Mouse (Mus musculus) heart, embryonic 16.5 days (tissue): Measurements from ENCODE around the gene Eif2ak3. TPM values are rescaled to one million over a fixed set of nuclear protein-coding genes. Genes with fewer than 3 reads are reported as not detected.
A peak's percentile ranks its signal among the peaks of the same experiment; 100 is the strongest.

Source experiments
- ATAC-seq: fragments of 200-750 bp; cut with Nextera tagmentation; replicated peaks from 2 replicates; pipeline ENCODE4 v1.8.0; 2017; ENCODE audit warnings: moderate number of reproducible peaks; ENCODE audit not compliant: insufficient read depth, low FRiP score; ENCODE audit errors: extremely low read depth
- H3K27ac ChIP-seq: fragments of 300-500 bp; sonication (generic); 2 replicates; pipeline ENCODE4 v1.5.1; 2014; ENCODE audit warnings: mild to moderate bottlenecking, low read length, control low read depth, moderate library complexity
- H3K27me3 ChIP-seq: fragments of 300-500 bp; sonication (generic); 2 replicates; pipeline ENCODE4 v1.6.1; 2014; ENCODE audit warnings: low read length, mixed read lengths; ENCODE audit not compliant: control insufficient read depth, insufficient read depth
- H3K36me3 ChIP-seq: fragments of 300-500 bp; sonication (generic); 2 replicates; pipeline ENCODE4 v1.6.1; 2014; ENCODE audit not compliant: control insufficient read depth, insufficient read depth
- H3K4me1 ChIP-seq: fragments of 300-500 bp; sonication (generic); 2 replicates; pipeline ENCODE4 v1.6.1; 2014; ENCODE audit warnings: low read length, mixed read lengths; ENCODE audit not compliant: control insufficient read depth, insufficient read depth
- H3K4me2 ChIP-seq: fragments of 300-500 bp; sonication (generic); 2 replicates; pipeline ENCODE4 v1.6.1; 2014; ENCODE audit warnings: low read depth, mild to moderate bottlenecking, control low read depth, low read length
- H3K4me3 ChIP-seq: fragments of 300-500 bp; sonication (generic); 2 replicates; pipeline ENCODE4 v1.5.1; 2014; ENCODE audit warnings: mild to moderate bottlenecking, control low read depth, low read length
- H3K9ac ChIP-seq: fragments of 300-500 bp; sonication (generic); 2 replicates; pipeline ENCODE4 v1.6.1; 2014; ENCODE audit warnings: low read length, control low read depth
- H3K9me3 ChIP-seq: fragments of 300-500 bp; sonication (generic); replicated peaks from 2 replicates; pipeline ENCODE4 v1.6.1; 2016; ENCODE audit warnings: low read length; ENCODE audit not compliant: control insufficient read depth
- WGBS: fragments of 180-500 bp; shearing (Covaris S2); extraction: QIAGEN DNeasy Blood & Tissue Kit; methylation state at CpG from one replicate; pipeline ENCODE4 v1.1.7; 2014; 5-methylcytosine and 5-hydroxymethylcytosine counted together
- polyA plus RNA-seq: library from polyadenylated mRNA; unstranded; fragments of >200 nt; fragmentation: Nextera tagmentation; extraction: Ambion mirVana; gene quantifications from 2 replicates; pipeline ENCODE4 v1.2.1, GENCODE M21; 2015

Gene Eif2ak3
- polyA plus RNA-seq, 1 experiment from 2014 or later = 6.3 TPM

DNA sequence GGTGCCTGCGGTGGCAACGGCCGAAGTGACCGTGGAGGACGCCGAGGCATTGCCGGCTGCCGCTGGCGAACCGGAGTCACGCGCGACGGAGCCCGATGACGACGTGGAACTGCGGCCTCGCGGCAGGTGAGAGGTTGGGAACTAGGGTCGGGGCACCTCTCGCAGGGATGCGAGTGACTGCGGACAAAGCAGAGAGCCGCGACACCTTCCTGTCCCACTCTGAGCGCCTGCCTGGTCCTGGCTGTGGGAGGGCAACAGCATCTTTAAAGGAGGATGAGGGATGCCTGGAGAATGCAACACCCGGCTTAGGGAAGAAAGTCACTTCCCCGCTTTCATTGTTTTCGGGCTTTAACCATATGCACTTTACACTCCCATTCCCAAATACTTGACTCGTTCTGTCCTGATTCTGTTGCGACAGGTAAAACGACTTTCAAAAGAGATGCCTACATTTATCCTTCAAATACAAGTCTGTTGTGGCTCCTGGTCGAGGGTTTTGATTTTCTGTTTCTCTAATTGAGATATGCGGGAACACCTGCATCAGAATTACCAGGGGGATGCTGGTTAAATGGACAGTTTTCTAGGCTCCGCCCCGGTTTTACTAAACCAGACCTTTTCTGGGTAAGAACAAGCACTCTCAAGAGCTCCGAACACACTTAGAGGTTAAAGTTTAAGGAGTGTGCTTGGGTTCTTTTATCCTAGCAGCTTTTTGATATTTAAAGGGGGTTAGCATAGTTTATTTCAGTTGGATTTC lies 756 bp downstream of the Eif2ak3 start:
- no peaks in the 10 kb centered on the region for H3K27me3 ChIP-seq
- no peaks in the 10 kb centered on the region for H3K9me3 ChIP-seq
- no peaks in the 10 kb centered on the region for H3K36me3 ChIP-seq
- peak overlapping the region; percentile 95 for H3K9ac ChIP-seq
- ATAC-seq = no peak
- H3K4me2 ChIP-seq = peak overlapping the region; percentile 91
- WGBS = 2% methylated on average over 38 of the region's 38 CpGs
- peaks cover 20% of the 10 kb centered on the region for H3K4me1 ChIP-seq
- H3K4me3 ChIP-seq = peak overlapping the region; percentile 99
- H3K27ac ChIP-seq = peak overlapping the region; percentile 81

DNA sequence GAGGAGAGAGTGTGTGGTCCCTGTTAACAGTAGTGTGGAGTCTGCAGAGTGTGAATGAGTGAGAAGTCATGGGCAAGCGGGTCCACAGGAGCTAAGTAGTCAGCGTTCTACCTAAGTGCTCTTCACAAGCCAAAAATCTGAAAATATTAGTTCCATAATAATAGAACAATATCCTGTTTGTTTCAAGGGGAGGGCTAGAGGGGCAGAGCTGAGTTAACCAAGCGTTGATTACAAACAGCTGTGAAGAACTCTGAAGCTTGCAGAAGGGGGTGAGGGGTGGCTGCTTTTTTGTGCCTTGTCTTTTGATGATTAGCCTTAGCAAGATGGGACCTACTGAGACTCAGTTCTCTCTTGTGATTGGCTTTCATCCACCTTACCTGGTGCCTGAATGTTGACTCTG lies 3.1 kb downstream of the Eif2ak3 start:
- H3K36me3 ChIP-seq = no peaks in the 10 kb centered on the region
- no peaks in the 10 kb centered on the region for H3K27me3 ChIP-seq
- ATAC-seq = no peak
- H3K4me3 ChIP-seq = no peak overlapping the region
- H3K9ac ChIP-seq = no peak overlapping the region
- no peaks in the 10 kb centered on the region for H3K9me3 ChIP-seq
- no peak overlapping the region for H3K27ac ChIP-seq
- 52% methylated on average over 3 of the region's 3 CpGs for WGBS
- no peak overlapping the region for H3K4me2 ChIP-seq
- H3K4me1 ChIP-seq = peaks cover 20% of the 10 kb centered on the region

DNA sequence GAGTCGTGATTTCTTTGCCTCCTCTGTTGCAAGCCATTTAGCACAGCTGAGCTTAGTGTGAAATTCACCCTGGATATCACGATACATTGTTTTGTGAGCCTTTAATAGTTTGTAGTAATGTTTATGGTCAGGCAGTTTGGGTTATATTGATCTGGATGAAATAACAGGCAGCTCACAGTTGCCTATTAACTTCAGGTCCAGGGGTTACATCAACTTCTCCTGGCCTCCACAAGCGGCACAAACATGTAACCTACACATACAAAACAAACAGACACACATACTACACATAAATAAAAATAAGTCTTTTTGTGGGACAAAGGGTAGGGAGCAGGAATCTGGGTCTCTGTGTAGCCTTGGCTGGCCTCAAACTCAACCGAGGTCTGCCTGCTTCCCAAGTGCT lies 9.1 kb downstream of the Eif2ak3 start:
- H3K4me2 ChIP-seq = no peak overlapping the region
- H3K9ac ChIP-seq = no peak overlapping the region
- no peaks in the 10 kb centered on the region for H3K27me3 ChIP-seq
- ATAC-seq = no peak
- 76% methylated on average over 4 of the region's 4 CpGs for WGBS
- H3K4me1 ChIP-seq = peaks cover 4% of the 10 kb centered on the region; the same call in 1 of the 2 replicates
- H3K27ac ChIP-seq = no peak overlapping the region
- no peaks in the 10 kb centered on the region for H3K9me3 ChIP-seq
- 0 out of 2 replicates have a peak, but pooled peaks cover 1% of the 10 kb centered on the region for H3K36me3 ChIP-seq
- H3K4me3 ChIP-seq = no peak overlapping the region

DNA sequence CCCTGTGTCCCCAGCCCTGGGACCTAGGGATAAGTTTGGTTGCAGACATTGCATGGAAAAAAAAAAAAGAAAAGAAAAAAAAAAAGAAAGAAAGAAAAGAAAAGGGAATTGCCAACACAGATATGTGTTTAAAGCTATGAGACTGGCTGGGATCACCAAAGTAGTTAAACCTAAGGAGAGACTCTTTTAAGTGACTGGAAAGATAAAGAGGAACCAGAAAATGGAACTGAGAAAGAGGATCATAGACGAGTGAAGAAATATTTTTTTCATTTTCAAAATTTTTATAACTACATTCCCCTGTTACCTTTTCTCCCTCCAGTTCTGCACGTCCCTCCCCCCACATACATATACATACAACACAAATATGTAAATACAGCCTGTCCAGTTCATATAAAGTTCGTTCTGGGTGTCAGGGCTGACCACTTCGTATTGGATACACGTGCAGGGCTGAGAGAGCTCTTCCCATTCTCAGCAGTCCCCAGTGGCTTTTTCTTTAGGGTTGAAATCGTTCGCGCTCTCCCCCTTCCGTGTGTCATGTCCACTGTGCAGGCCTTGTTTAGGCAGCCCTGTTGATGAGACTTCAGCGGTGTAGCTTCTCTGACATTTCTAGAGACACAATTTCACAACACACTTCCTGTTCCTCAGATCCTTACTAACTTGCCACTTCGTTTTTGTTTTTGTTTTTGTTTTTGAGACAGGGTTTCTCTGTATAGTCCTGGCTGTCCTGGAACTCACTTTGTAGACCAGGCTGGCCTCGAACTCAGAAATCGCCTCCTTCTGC lies 11.4 kb downstream of the Eif2ak3 start:
- no peak overlapping the region for H3K4me3 ChIP-seq
- H3K27ac ChIP-seq = no peak overlapping the region
- no peak for ATAC-seq
- peaks cover 7% of the 10 kb centered on the region; the same call in 1 of the 2 replicates for H3K36me3 ChIP-seq
- H3K9me3 ChIP-seq = no peaks in the 10 kb centered on the region
- 0 out of 2 replicates have a peak, but pooled peaks cover 4% of the 10 kb centered on the region for H3K4me1 ChIP-seq
- H3K4me2 ChIP-seq = no peak overlapping the region
- H3K9ac ChIP-seq = no peak overlapping the region
- WGBS = 86% methylated on average over 13 of the region's 13 CpGs
- H3K27me3 ChIP-seq = no peaks in the 10 kb centered on the region

DNA sequence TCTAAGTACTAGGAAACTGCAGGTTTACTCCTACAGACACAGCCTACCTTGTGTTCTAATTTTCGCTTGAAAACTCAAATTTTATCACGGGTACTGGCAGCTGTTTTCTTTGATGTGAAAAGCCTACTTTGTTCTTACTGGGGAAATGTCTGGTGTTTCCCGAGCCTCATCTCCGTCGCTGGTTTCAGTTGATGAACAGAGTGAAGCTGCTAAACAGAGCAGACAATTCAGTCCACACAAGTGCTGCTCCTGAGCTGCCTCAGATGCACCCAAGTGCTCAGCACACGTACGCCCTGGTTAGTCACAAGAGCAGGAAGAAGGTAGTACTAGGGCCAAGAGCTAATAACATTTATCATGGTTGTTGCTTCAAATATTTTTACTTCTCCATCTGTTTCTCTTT lies 18.4 kb downstream of the Eif2ak3 start:
- Histone ChIP-seq H3K4me1 (no peaks in the 10 kb centered on the region; the same call in 1 of the 2 replicates), H3K4me2 (no peak overlapping the region), H3K9ac (no peak overlapping the region), H3K9me3 (no peaks in the 10 kb centered on the region), H3K27me3 (no peaks in the 10 kb centered on the region), H3K27ac (no peak overlapping the region), H3K4me3 (no peak overlapping the region), H3K36me3 (peaks cover 7% of the 10 kb centered on the region; the same call in 1 of the 2 replicates)
- WGBS = 76% methylated on average over 7 of the region's 7 CpGs
- no peak for ATAC-seq

DNA sequence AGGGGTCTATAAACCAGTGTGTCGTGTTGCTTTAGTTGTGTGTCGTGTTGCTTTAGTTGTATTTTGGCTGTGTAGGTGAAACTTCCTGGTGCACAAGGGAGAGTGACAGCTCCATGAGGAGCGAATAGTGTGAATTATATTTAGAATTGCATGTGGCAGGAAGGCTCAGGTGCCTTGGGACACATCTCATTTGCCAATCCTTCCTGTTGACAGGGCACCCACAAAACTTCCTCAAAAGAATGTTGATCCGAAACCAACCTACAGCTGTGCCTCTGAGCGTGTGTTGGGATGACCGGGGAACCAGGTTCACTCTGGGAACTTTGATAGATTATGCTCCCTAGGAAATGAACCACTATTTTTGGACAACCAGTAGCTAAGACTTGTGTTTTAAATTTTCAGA lies 20.0 kb downstream of the Eif2ak3 start:
- Histone ChIP-seq H3K9me3 (no peaks in the 10 kb centered on the region), H3K27me3 (no peaks in the 10 kb centered on the region), H3K4me1 (no peaks in the 10 kb centered on the region; the same call in 1 of the 2 replicates), H3K36me3 (peaks cover 3% of the 10 kb centered on the region; the same call in 1 of the 2 replicates), H3K9ac (no peak overlapping the region), H3K27ac (no peak overlapping the region), H3K4me3 (no peak overlapping the region), H3K4me2 (no peak overlapping the region)
- ATAC-seq = no peak
- WGBS = 73% methylated on average over 6 of the region's 6 CpGs

DNA sequence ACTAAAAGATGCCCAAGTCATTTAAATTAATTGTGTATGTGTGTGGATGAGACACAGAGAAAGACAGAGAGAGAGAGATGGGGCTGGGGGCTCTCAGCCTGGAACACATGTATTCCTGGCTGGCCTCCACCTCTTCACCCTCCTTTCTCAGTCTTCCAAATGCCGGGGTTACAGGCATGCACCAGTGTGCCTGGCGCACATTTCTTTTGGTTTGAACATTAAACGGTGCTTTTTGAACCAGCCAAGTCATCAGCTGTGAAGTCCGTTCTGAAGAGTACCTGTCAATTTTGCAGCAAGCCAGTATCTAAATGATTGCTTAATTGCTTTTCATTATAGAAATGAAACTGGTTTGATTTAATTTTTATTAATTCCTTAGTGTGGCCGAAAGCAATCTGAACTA lies 22.4 kb downstream of the Eif2ak3 start:
- Histone ChIP-seq H3K27ac (no peak overlapping the region), H3K4me2 (no peak overlapping the region), H3K4me3 (no peak overlapping the region), H3K9ac (no peak overlapping the region), H3K4me1 (peaks cover 5% of the 10 kb centered on the region), H3K9me3 (no peaks in the 10 kb centered on the region), H3K36me3 (no peaks in the 10 kb centered on the region), H3K27me3 (no peaks in the 10 kb centered on the region)
- 80% methylated on average over 5 of the region's 5 CpGs for WGBS
- ATAC-seq = no peak

DNA sequence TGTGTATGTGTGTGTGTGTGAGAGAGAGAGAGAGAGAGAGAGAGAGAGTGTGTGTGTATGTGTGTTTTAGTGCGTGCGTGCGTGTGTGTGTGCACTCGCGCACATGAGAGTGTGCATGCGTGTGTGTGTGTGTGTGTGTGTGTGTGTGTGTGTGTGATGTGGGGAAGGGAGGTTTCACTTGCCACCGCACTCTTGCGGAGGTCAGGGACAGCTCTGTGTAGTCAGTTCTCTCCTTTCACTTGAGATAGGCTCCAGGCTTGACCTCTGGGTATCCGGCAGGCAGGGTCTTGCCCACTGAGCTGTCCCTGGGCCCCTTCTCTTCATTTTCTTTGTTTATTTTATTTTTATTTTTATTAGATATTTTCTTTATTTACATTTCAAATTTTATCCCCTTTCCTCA lies 23.0 kb downstream of the Eif2ak3 start:
- Histone ChIP-seq H3K4me1 (peaks cover 10% of the 10 kb centered on the region), H3K9me3 (no peaks in the 10 kb centered on the region), H3K27me3 (no peaks in the 10 kb centered on the region), H3K9ac (no peak overlapping the region), H3K36me3 (no peaks in the 10 kb centered on the region), H3K4me2 (no peak overlapping the region), H3K4me3 (no peak overlapping the region), H3K27ac (no peak overlapping the region)
- 89% methylated on average over 9 of the region's 9 CpGs for WGBS
- ATAC-seq = no peak

DNA sequence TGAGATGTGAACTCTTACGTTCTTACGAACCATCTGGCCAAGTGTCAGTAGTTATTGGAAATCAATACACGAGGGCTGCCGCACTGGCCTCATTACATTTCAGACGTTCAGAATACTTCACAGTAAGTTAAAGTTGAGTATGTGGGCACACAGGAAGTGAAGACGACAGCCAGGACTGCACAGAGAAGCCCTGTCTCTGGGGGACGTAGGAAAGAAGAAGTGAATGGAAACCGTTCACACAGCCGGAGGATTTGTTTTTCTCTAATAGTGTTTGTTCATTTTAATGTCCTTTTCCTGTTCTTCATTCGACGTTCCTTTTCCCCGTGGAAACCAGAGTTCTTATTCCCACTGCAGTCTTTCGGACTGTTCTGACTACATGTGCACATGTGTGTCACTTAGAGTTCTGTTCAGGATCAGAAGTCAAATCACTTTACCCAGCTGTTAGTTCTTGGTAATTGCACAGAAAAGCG lies 27.2 kb downstream of the Eif2ak3 start:
- Histone ChIP-seq H3K9ac (no peak overlapping the region), H3K36me3 (no peaks in the 10 kb centered on the region), H3K4me3 (no peak overlapping the region), H3K27me3 (no peaks in the 10 kb centered on the region), H3K27ac (peak overlapping the region; percentile 55; the same call in 1 of the 2 replicates), H3K4me1 (peaks cover 13% of the 10 kb centered on the region), H3K4me2 (peak overlapping the region; percentile 36), H3K9me3 (no peaks in the 10 kb centered on the region)
- WGBS = 57% methylated on average over 14 of the region's 14 CpGs
- ATAC-seq = no peak
